Mouse (Mus musculus) left cerebral cortex, adult 18-20 months (tissue): ENCODE data around the gene Ift52. TPM values are rescaled to one million over a fixed set of nuclear protein-coding genes. Genes with fewer than 3 reads are reported as not detected.
"Not testable (repeated sequence)": the region's sequence is repeated elsewhere in the genome, so short reads cannot be mapped to it uniquely, and the experiment has no call there.

Experiments
- DNase-seq, 2 experiments: peaks; one replicate each; pipeline ENCODE4 v3.0.0; 2021 to 2022; ENCODE audit warnings: low spot score in 2 of 2, mixed read lengths in 1 of 2
- total RNA-seq, 2 experiments: library from RNA; stranded (reverse); gene quantifications; 2 replicates each; pipeline ENCODE4 v1.2.3; 2021

Ift52 gene
- total RNA-seq, 2 experiments from 2014 or later: 36.2 to 41.9 TPM

DNA sequence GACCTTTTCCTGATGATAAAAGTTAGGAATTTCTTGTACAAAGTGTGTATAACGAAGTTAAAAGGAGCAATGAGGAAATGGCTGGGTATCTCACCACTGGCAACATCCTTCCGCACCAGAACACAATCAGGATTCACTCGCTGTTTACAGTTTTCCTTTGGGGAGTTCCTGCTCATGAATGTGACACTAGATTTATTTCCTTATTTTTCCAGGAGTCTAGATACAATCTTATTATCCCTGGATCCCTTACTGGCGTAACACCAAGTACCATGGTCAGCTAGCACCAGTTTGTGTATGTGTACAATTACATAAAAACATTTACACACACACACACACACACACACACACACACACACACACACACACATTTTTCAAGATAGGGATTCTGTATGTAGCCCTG, 9.9 kb upstream of the Ift52 start:
- DNase-seq: no peak

DNA sequence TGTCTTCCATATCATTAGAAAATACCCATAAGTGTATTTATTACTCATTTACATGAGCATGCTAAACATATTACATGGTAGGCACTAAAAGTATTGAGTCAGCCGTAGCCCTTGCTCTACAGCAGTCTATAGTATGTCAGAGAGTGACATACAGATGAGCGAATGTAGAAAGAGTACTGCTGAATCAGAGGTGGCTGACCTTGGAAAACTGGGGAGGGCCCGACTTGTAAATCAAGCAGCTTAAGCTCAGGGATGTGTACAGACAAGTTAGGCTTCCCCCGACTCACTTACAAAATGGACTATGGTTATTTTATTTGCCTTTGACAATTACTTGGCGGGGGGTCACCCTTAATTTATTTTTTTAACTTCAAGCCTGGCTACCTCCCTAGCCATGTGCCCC, 14.1 kb downstream of the Ift52 start:
- no peak for DNase-seq

DNA sequence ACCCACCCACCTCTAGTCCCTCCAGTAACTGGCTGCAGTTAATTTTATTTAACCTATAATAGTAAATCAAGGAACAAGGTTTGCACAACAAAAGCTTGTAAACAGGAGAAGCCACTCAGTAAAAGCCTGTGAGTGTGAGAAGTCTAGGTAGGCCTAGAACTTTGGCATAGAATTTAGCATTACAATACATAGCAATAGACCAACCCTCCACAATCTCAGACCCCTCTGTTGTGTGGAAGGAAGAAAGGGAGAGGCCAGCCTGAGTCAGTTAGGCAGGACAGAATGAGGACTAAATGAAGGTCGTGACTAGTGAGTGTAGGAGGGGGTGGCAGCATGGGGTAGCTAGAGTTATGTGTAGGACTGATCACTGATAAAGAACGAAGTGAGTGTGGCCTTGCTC, 14.6 kb downstream of the Ift52 start:
- no peak for DNase-seq

DNA sequence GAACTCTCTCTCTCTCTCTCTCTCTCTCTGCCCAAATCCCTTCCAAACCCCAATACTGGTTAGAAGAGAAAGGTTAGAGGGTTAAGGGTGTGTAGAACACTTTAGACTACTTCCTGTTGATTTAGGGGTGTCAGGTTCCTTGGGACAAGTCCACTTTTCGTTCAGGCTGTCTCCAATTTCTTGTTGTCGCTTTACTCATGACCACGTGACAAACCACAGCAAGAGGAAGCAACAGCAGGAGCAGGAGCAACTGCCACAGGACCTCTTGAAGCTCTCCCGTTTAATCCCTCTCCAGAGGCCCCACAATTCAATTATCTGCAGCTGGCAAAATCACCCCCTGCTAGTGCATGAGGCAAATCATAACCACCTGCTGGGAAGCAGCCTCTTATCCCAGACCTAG, 15.5 kb downstream of the Ift52 start:
- DNase-seq: no peak

DNA sequence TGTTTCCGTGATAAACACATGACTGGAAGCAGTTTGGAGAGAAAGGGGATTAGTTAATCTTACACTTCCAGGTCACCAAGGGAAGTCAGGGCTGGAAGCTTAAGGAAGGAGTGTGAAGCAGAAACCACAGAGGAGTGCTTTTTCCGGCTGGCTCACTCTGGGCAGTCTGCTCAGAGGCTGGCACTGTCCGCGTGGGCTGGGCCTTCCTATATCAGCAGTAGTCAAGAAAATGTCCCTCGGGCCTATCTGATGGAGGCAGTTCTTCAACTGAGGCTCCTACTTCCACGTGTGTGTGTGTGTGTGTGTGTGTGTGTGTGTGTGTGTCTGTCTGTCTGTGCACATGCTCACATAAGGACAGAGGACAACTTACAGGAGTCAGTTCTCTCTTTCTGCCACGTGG, 22.8 kb downstream of the Ift52 start:
- DNase-seq: no peak

DNA sequence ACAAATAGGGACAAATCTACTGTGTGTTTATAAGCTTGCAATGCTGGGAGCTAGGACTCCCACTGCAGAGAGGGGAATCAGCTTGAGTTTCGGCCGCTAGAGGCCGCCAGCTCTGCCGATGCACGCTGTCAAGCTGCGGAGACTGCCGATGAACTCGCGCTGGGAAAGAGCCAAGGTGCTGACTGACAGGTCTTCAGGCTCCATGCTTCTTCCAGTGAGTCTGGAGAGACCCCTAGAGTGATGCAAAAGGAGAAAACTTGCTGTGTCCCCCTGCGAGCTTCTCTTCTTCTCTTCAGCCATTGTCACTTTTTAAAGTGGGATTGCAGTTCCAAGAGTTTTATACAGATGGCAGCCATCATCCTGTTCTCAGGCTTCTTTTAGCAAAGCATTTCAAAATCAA, 31.0 kb downstream of the Ift52 start:
- DNase-seq: peak; percentile 72 to 74

DNA sequence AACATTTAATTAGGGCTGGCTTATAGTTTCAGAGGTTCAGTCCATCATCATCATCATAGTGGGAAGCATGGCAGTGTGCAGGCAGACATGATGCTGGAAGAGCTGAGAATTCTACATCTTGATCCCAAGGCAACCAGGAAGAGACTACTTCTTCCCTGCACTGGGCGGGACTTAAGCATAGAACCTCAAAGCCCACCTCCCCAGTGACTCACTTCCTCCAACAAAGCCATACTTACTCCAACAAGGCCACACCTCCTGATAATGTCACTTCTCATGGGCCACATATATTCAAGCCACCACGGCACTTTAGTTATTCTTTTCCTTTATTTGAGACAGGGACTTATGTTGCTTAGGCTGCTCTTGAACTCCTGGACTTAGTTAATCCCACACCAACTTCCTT, 32.0 kb downstream of the Ift52 start:
- no peak for DNase-seq

DNA sequence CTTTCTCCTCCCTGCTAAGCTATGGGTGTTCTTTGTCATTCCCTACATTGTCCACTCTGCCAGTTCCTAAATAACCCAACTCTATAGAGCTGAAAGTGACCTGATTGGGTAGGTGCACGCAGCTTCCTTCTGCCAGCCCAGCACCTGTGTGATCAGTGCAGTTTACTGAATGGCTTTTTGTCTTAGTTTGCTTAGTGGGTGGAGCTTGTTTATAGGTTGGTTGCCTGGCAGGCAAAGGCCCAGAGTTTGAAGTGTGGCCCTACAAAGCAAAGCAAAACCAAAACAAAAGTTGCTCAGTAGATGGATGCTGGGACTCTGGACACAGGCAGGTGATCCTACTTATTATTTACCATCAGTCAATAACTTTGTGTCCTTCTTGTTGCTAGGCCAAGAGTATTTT, 34.5 kb downstream of the Ift52 start:
- DNase-seq: no peak

DNA sequence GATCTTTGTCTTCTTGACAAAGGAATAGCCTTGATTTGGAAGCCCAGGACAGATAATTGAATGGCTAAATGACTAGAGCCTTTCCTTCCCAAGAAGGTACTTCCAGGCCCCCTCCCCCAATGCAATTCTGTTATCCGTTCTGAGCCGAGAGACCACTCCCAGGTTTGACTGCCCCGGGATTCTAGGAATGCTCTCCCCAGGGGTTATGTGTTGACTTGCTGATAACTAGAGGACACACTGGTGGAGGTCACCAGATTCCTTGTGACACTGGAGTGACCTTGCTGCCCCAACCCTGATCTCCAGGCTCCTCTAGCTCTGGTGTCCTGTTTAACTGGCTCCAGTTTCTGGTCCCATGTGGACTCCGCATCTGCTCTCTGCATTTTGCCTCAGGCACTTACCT, 34.9 kb downstream of the Ift52 start:
- no peak for DNase-seq

DNA sequence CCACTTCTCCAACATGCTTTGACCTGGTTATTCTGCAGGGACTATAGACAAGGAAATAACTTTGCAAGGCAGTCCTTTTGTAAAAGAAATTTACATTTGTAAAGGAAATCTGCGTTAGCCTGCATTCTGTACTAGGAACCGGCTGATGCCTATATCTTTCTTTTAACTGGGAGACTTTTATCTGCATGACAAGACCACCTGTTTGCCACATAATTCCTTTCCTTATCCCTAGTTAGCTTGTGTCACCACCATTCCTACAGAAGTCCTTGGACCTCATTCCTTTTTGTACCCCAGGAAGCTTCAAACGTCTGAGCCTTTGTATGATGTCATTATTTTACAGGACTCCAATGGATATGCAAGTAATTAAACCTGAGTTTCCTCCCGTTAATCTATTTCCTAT, 35.7 kb downstream of the Ift52 start:
- no peak for DNase-seq

DNA sequence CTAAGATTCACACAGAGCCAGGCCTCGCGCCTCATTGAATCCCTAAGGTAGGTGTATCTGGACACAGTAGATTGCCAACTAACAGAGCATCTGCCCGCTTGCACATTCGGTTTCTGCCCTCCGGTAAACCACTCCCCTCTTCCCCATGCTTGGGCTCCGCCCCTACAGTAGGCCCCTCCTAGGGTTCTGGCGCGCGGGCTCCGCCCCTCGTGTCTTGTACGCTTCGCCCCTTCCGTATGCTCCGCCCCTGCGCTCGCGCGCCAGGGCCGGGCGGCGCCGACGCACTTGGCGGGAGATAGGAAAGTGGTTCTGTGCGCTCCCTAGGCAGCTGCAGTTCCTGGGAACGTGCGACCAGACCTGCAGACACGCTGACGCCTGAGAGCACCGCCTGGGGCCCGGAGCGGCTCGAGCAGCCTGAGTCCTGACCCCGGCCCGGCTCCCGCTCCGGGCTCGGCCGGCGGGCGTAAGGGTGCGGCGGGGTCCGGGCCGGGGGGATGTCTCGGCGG, 37.2 kb downstream of the Ift52 start, which contains the start of gene Mybl2:
Mybl2 (plus strand) TSS at position 353 of the 506 bp plus-strand sequence.
- peak; percentile 75 to 85 for DNase-seq

DNA sequence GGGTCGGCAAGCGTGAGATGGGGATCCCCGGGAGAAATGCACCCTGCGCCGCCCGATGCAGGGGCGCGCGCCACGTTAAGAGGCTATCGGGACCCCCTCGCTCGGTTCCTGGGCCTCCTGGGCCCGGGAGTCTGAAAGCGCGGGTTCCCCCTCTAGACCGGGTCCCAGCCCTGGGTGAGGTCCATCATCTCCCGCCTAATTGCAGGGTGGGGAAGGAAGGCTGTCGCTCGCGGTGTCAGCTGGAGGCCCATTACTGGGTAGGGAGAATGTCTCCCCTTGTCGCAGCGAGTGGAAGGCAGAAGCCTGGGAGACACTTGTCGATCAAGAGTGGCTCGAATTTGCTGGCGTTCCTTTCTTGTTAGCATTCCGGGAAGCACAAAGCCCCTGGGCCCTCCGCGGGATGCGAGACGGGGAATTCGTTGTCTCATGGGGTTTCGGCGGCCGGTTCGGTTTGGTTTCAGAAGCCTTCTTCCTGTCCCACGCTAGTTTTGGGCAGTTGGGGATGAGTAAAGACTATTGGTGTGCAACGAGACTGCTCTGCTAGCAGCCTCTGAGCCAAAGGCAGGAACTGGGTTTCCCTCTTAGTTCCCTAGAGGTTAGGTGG, 37.8 kb downstream of the Ift52 start:
- DNase-seq: no peak

DNA sequence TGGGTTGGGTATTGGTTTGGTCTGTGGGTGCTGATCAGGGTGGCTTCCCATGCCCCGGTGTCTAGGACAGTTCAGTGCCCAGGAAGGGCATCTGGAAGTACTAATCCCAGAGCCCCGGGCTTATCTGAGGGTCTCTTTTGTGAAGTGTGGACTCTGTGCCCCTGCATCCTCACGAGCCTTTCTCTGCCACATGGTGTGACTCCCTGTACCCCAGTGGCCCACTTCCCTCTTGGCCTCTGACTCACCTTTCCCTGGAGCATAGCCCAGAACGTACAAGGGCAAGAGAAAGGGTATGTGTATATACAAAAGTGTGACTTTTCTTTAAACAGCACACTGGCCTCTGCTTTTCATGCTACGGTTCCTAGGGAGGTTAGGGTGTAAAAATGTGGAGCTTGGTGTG, 38.6 kb downstream of the Ift52 start:
- no peak for DNase-seq

DNA sequence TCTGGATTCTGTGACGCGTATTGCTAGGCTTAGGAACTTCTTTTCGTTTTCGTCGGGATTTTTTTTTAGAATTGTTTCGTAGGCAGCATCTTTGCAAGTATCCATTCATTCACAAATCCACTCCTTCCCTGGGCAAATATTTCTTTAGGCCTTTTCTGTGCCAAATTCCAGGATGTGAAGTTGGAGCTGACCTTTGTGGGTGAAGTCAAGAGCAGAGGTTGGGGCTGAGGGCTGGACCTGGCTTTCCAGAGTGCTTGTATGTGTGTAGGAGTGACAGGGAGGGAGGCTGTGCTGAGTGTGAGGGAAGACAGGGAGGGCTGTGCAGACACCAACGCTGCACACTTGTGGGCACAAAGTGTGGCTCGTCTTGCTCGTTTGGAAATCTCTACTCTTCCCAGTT, 39.4 kb downstream of the Ift52 start:
- DNase-seq: no peak

DNA sequence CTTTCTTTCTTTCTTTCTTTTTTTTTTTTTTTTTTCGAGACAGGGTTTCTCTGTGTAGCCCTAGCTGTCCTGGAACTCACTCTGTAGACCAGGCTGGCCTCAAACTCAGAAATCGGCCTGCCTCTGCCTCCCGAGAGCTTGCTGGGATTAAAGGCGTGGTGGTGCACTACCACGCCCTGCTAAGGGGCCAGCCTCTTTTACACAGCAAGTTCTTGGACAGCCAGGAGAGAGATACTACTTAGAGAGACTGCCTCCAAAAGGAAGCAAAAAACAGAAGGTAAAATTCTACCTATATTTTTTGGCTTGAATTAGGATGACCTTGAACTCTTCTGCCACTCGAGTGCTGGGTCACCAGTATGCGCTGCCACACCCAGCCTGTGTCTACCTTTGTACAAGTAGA, 41.8 kb downstream of the Ift52 start:
- DNase-seq: not testable (repeated sequence)

DNA sequence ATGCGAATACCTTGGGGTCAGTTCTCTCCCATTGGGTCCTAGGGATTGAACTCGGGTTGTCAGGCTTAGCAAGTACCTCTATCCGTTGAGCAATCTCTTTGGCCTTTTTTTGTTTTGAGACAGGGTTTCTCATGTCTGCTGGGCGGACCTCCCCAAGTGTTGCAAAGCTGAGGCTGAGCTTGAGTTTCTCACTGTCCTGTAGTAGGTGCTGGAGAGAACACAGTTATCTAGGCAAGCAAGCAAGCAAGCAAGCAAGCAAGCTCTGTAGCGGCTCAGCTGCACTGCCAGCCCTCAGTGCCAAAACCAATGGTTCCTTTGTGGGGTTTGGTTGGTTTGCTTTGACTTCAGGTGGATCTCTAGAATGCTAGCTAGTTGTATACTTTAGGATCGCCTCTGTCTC, 43.5 kb downstream of the Ift52 start:
- DNase-seq: no peak

DNA sequence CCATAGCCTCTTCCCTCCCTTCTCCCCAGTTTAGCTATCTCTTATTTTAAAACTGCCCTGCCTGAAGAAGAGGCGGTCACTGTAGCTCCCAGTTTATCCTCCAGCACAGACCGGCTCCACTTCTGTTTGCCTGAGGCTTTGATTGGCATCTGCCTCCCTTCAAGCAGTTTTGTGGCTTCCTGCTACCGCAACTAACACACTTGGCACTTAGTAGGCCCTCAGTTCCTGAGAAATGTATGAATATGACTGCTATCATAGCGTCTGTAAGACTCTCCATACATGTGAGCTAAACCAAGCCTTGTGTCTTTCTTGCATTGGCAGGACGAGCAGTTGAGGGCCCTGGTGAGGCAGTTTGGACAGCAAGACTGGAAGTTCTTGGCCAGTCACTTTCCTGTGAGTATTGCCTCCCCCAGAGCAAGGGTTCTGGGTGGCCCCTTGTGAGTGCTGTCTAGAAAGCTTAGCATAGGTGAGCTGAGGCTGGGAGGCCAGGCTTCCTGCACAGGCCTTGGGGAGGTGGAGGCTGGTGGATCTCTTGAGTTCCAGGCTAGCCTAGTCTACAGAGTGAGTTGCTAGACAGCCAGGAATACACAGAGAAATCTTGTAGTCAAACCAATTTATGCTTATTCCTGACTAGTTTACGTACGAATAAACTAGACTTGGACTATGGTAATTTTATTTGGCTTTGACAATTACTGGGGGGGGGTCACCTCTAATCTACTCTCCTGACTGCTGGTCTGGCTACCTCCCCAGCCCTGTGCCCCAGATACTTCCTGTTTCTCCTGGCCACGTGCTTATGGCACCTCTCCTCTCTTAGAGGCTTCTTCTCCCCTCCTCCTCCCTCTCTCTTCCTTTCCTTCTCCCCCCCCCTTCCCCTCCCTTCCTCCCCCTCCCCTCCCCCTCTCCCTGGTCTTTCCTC, 44.3 kb downstream of the Ift52 start:
- DNase-seq: no peak

DNA sequence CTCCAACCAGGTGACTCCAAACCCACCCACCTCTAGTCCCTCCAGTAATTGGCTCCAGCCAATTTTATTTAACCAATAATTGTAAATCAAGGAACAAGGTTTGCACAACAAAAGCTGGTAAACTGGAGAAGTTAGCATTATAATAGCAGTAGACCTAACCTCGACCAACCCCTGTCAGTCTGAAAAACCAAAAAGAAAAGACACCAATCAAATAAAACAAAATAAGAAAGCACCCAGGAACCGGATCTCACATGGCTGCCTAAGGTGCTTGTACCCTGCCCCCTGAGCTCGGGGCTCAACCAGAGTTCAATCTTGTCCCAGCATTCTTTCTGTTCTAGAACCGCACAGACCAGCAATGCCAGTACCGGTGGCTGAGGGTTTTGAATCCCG, 45.0 kb downstream of the Ift52 start:
- DNase-seq: no peak

DNA sequence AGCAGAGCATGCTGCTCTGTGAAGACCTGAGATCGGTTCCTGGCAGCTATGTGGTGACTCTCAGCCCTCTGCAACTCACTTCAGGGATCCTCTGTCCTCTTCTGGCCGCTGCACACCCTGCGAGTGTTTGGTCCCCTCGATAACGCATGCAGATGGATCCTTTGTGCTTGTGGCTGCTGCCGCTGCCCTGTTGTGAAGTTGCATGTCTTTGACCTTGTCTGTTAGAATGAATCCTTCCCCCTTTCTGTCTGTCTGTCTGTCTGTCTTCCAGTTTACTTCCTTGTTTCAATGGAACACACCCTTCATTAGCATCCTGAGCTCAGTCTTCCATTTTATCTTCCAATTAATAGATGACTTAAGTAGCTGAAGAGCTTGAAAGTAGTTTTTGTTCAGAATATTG, 49.2 kb downstream of the Ift52 start:
- no peak for DNase-seq

DNA sequence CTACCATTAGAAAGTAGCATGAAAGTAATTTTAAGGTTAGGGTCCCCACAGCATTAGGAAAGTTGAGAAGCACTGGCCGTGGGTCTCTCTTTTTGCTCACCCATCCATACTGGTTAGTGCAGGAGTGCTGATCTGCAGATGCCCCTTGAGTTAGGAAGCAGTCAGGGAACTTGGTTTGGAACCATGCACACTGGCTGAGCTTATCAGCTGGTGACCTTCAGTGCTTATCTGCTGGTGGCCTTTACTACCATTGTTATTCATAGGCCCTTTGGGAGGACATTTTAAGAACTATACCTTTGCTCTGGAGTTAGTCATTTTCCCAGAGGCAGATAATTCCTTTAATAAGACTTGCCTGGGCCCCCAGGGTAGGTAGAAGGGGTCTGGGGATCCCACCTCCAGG, 50.1 kb downstream of the Ift52 start:
- DNase-seq: no peak

DNA sequence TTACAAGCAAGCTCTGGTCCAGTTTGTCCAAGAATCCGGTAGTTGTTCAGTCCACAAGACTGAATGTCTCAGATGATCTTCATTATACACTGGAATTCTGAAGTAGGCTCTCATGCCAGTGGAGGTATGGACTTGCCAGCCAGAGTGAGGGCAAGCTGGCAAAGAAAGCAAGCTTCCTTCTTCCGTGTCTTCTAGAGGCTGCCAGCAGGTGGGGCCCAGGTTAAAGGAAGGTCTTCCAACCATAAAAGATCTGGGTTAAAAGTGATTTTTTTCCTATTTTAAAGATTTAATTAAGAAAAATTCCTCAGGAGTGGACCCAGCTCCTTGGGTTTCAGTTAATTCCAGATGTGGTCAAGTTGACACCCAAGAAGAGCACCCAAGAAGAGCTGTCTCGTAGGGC, 53.1 kb downstream of the Ift52 start:
- DNase-seq: no peak

DNA sequence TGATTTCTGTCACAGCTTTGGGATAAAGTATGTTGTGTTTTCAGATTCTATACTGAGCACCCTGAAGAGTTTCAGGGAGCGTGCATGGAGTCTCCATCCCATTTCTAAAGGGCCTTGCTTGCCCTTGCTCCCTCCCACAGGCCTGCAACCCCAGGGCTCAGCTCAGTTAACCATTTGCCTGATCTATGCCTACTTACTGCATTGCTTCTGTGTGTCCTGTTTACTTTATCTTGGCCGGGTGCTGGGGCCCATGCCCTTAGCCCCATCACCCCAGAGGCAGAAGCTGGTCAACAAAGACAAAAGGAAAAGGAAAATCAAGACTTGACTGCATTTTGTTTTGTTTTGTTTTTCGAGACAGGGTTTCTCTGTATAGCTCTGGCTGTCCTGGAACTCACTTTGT, 54.4 kb downstream of the Ift52 start:
- DNase-seq: no peak
